Mouse (Mus musculus): ENCODE data around the gene Pla2g2f. TPM values are rescaled to one million over a fixed set of nuclear protein-coding genes. Genes with fewer than 3 reads are reported as not detected.

The Pla2g2f gene
- polyA plus RNA-seq, 1 experiment from 2014 or later = 0.09 TPM

Other genes starting within 250 kb of the Pla2g2f start
- gene Vwa5b1, start 121.7 kb downstream of the Pla2g2f start, polyA plus RNA-seq (2015; fragmentation: Nextera tagmentation; extraction: Ambion mirVana) = 1.7 and 2.0 TPM in 2 replicates
- 0.51 and 0.54 TPM in 2 replicates for gene Pla2g2c, start 32.8 kb downstream of the Pla2g2f start, polyA plus RNA-seq (2015; fragmentation: Nextera tagmentation; extraction: Ambion mirVana)
- gene Ubxn10, start 20.5 kb downstream of the Pla2g2f start, polyA plus RNA-seq (2015; fragmentation: Nextera tagmentation; extraction: Ambion mirVana) = 3.7 and 4.3 TPM in 2 replicates
- gene Pla2g2d, start 18.1 kb upstream of the Pla2g2f start, polyA plus RNA-seq (2015; fragmentation: Nextera tagmentation; extraction: Ambion mirVana) = 0.64 and 0.93 TPM in 2 replicates
- 0.39 and 0.64 TPM in 2 replicates for gene Pla2g5, start 105.9 kb upstream of the Pla2g2f start, polyA plus RNA-seq (2015; fragmentation: Nextera tagmentation; extraction: Ambion mirVana)
- not detected in 2 replicates for gene Gm13030, start 116.3 kb upstream of the Pla2g2f start, polyA plus RNA-seq (2015; fragmentation: Nextera tagmentation; extraction: Ambion mirVana)
- gene Pla2g2e, start 120.3 kb upstream of the Pla2g2f start, polyA plus RNA-seq (2015; fragmentation: Nextera tagmentation; extraction: Ambion mirVana) = not detected in 2 replicates
- 2.3 and 2.8 TPM in 2 replicates for gene Otud3, start 156.3 kb upstream of the Pla2g2f start, polyA plus RNA-seq (2015; fragmentation: Nextera tagmentation; extraction: Ambion mirVana)
- 0.12 and 0.17 TPM in 2 replicates for gene Rnf186, start 209.5 kb upstream of the Pla2g2f start, polyA plus RNA-seq (2015; fragmentation: Nextera tagmentation; extraction: Ambion mirVana)
- 1.0 TPM in 2 replicates for gene Tmco4, start 215.3 kb upstream of the Pla2g2f start, polyA plus RNA-seq (2015; fragmentation: Nextera tagmentation; extraction: Ambion mirVana)